Mouse (Mus musculus) right cerebral cortex, postnatal 36 days (tissue): ENCODE measurements around the gene Olfr1324.
"Not testable (repeated sequence)": the region's sequence is repeated elsewhere in the genome, so short reads cannot be mapped to it uniquely, and the experiment has no call there.

Experiments used
- DNase-seq, 2 experiments: peaks; one replicate each; pipeline ENCODE4 v3.0.0; 2022; ENCODE audit warnings: low spot score in 2 of 2, mixed read lengths in 1 of 2

Olfr1324 gene

GRCm38 (mm10) chrX:50428398-50428797 is at the start of gene Olfr1324:
Olfr1324 (minus strand) TSS chrX:50428498.
- DNase-seq: no peak

DNA sequence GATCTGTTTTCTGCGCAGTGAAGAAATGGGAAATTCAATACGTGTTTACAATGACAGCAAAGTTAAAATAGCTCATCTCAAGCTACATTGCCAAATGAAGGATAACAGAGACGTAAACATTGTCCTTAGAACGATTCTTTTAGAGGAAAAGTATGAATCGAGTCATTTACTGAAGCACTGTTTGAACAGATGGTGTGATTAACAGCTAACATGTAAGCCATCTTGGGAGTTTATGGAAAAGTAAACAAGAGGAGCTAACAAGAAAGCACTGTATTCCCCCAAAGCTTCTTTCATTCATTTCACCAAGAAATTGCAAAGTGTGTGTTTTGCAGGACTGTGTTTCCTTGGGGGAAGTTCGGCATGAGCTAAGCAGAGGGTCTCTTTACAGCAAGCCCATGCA is 42.0 kb upstream of the Olfr1324 start:
- not testable (repeated sequence) for DNase-seq

- DNase-seq: no peak
Measured at GRCm38 (mm10) chrX:50456136-50456535, 27.8 kb upstream of the Olfr1324 start.

DNA sequence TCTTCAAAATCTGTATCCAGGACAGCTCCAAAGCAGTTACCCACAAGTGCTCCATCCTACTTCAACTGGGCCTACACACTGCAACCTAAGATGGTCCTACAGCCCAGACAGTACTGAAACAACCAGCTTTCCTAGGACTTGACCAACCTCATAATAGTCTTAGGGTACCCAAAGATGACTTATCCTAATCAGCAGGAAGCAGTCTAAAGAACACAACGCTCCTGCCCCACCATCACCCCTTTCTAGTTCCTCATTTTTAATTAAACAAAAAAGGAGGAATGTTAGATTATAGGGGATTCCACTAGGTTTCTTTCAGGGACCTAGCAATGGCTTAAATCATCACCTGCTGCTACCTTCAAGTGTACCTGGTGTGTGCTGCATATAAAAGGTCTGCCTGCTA is 15.1 kb upstream of the Olfr1324 start:
- no peak for DNase-seq

GRCm38 (mm10) chrX:50442696-50443095 is 14.4 kb upstream of the Olfr1324 start:
- DNase-seq: no peak

- DNase-seq: no peak
Measured at GRCm38 (mm10) chrX:50432499-50432898, 4.2 kb upstream of the Olfr1324 start.

GRCm38 (mm10) chrX:50427712-50428328 is 478 bp downstream of the Olfr1324 start:
- DNase-seq: no peak

DNA sequence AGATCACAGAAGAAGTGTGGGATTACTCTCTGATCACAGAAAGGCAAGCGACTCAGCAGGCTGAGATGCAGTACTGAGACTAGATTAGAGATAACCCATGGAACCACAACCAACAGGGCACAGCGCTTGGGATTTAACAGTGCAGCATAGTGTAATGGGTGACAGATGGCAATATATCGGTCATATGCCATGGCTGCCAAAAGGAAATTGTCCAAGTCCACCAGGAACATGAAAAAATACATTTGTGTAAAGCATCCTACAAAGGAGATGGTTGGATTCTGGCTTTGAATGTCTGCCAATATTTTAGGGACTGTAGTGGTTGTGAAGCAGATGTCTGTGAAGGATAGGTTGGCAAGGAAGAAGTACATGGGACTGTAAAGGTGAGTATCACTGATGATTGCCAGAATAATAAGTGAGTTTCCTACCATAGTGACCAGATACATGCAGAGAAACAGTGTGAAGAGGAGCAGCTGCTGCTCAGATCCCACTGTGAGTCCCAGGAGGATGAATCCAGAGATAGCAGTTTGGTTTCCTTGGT is 2.3 kb downstream of the Olfr1324 start:
- DNase-seq: no peak

DNA sequence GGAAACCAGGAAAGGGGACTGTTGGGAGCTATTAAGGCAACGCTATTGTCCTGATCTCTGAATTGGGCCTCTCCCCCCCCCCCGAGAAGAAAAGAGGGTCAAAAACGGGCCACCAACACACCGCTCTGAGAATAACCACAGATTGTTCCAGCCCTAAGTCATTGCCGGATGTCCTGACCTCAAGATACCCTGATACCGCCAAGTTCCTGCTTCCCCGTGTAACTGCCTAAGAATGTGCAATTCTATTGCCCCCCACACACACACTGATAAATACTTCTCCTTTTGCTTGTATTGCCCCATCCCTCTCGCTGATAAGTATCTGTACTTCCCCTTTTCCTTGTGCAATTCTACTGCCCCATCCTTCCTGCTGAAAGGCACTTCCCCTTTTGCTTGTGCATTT is 17.9 kb downstream of the Olfr1324 start:
- DNase-seq: not testable (repeated sequence)

DNA sequence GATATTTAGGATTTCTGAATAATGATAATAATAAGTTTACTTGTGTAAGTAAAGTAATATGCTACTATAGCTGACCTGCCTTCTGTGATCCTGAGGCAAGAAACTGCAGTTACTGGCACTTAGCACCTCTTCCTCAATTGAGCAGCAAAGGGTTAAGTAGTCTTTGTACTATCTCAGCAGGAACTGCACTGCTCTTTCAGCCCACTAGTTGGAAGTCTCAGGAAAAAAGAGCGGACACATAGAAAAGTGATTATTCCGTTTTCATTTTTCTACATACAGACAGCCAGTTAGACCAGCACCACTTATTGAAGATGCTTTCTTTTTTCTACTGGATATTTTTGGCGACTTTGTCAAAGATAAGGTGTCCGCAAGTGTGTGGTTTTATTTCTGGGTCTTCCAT is 37.7 kb downstream of the Olfr1324 start:
- not testable (repeated sequence) for DNase-seq

GRCm38 (mm10) chrX:50374978-50375377 is 53.3 kb downstream of the Olfr1324 start:
- no peak for DNase-seq
